Mouse (Mus musculus) Patski (cell line): ENCODE data around the gene Col4a2. TPM values are rescaled to one million over a fixed set of nuclear protein-coding genes. Genes with fewer than 3 reads are reported as not detected.

Experiments used
- ATAC-seq: fragments of 100-300 bp; one replicate; pipeline ENCODE4 v1.8.0; 2021
- CTCF ChIA-PET: fragments of 350-600 bp; sonication (Branson Sonifier 250); formaldehyde crosslinking; loops from one replicate; lab custom pipeline; 2022; ENCODE audit warnings: inconsistent platforms; lab: Charles Lee
- POLR2A ChIA-PET: fragments of 350-600 bp; sonication (Branson Sonifier 250); formaldehyde crosslinking; loops from one replicate; lab custom pipeline; 2022; ENCODE audit warnings: antibody characterized with exemption, inconsistent platforms; lab: Charles Lee
- DNase-seq: peaks from one replicate; pipeline ENCODE4 v3.0.0-alpha.2; 2011; ENCODE audit warnings: low read depth, low spot score
- H3K27me3 ChIP-seq: fragments of 371-371 bp; one replicate; pipeline ENCODE4 v1.5.1; 2021
- CTCF ChIP-seq: fragments of 100-300 bp; IDR thresholded peaks from one replicate; pipeline ENCODE4 v1.5.1; 2021
- in situ Hi-C: fragments of 300-500 bp; cut with MboI; formaldehyde crosslinking; loops from 3 replicates; pipeline ENCODE4 v1.11.1; 2018; ENCODE audit warnings: low pct_unique_long_range_greater_than_20kb, mixed read lengths
- polyA plus RNA-seq: library from polyadenylated mRNA; unstranded; gene quantifications from one replicate; pipeline ENCODE4 v1.2.3, GENCODE M21; 2021

Gene Col4a2
- polyA plus RNA-seq, 1 experiment from 2014 or later, result 206 TPM

GRCm38 (mm10) chr8:11444216-11444615 lies 131.6 kb downstream of the Col4a2 start:
- no peak for ATAC-seq
- POLR2A ChIA-PET, result interaction anchor here (1.3 kb wide), 1 partner anchor 15 kb away, joined by 3 read pairs; no protein-coding TSS in a partner anchor

GRCm38 (mm10) chr8:11445790-11446189 lies 133.2 kb downstream of the Col4a2 start:
- in situ Hi-C loops, result loop anchor here (5.0 kb wide), 1 partner anchor 37 kb away; no protein-coding TSS in a partner anchor
- no peaks in the 10 kb centered on the region for H3K27me3 ChIP-seq
- ATAC-seq (no peak), DNase-seq (no peak)
- TF ChIP-seq CTCF, result no peak
- POLR2A ChIA-PET, result no interaction called here
- CTCF ChIA-PET, result interaction anchor here (1.3 kb wide), 1 partner anchor 40 kb away, joined by 5 read pairs; no protein-coding TSS in a partner anchor

More at GRCm38 (mm10) chr8:11444216-11444615, 131.6 kb downstream of the Col4a2 start:
- H3K27me3 ChIP-seq, result no peaks in the 10 kb centered on the region
- CTCF ChIA-PET, result interaction anchor here (0.8 kb wide), 1 partner anchor 46 kb away, joined by 3 read pairs; no protein-coding TSS in a partner anchor
- DNase-seq, result no peak
- in situ Hi-C loops, result no loop called here
- TF ChIP-seq CTCF, result no peak

GRCm38 (mm10) chr8:11447910-11448570 lies 135.4 kb downstream of the Col4a2 start:
- ChIA-PET CTCF (interaction anchor here (0.7 to 1.0 kb wide), 2 partner anchors 13 to 59 kb away, joined by 3 read pairs; no protein-coding TSS in a partner anchor), POLR2A (no interaction called here)
- in situ Hi-C loops, result loop anchor here (5.0 kb wide), 1 partner anchor 34 kb away; no protein-coding TSS in a partner anchor
- ATAC-seq (no peak), DNase-seq (no peak)
- H3K27me3 ChIP-seq, result no peaks in the 10 kb centered on the region
- TF ChIP-seq CTCF, result no peak

- ChIA-PET POLR2A (interaction anchor here (0.7 to 2.5 kb wide), 4 partner anchors 15 to 36 kb away, joined by 3 to 11 read pairs (median 6); no protein-coding TSS in a partner anchor), CTCF (interaction anchor here (0.8 to 4.3 kb wide), 18 partner anchors 9 to 172 kb away, joined by 3 to 52 read pairs (median 5); no protein-coding TSS in a partner anchor)
- in situ Hi-C loops, result loop anchor here (5.0 kb wide), 1 partner anchor 162 kb away; no protein-coding TSS in a partner anchor
- DNase-seq, result no peak
- no peaks in the 10 kb centered on the region for H3K27me3 ChIP-seq
- TF ChIP-seq CTCF, result peak; percentile 81
- peak; percentile 73 for ATAC-seq
Observed at GRCm38 (mm10) chr8:11450184-11451113, 137.8 kb downstream of the Col4a2 start.

GRCm38 (mm10) chr8:11452152-11452551 lies 139.5 kb downstream of the Col4a2 start:
- DNase-seq (no peak), ATAC-seq (no peak)
- CTCF ChIA-PET, result interaction anchor here (1.9 to 4.3 kb wide), 3 partner anchors 9 to 33 kb away, joined by 10 to 52 read pairs (median 11); no protein-coding TSS in a partner anchor
- no peaks in the 10 kb centered on the region for H3K27me3 ChIP-seq
- POLR2A ChIA-PET, result interaction anchor here (1.2 to 2.5 kb wide), 2 partner anchors 24 to 31 kb away, joined by 3 to 11 read pairs; no protein-coding TSS in a partner anchor
- TF ChIP-seq CTCF, result no peak
- in situ Hi-C loops, result loop anchor here (5.0 kb wide), 1 partner anchor 160 kb away; no protein-coding TSS in a partner anchor

- CTCF ChIA-PET, result interaction anchor here (4.3 kb wide), 1 partner anchor 32 kb away, joined by 52 read pairs; no protein-coding TSS in a partner anchor
- in situ Hi-C loops, result loop anchor here (5.0 kb wide), 1 partner anchor 160 kb away; no protein-coding TSS in a partner anchor
- ATAC-seq, result no peak
- no peak for DNase-seq
- POLR2A ChIA-PET, result interaction anchor here (2.5 kb wide), 1 partner anchor 24 kb away, joined by 11 read pairs; no protein-coding TSS in a partner anchor
- H3K27me3 ChIP-seq, result no peaks in the 10 kb centered on the region
- TF ChIP-seq CTCF, result no peak
Observed at GRCm38 (mm10) chr8:11452559-11452958, 140.0 kb downstream of the Col4a2 start.

- TF ChIP-seq CTCF, result no peak
- H3K27me3 ChIP-seq, result no peaks in the 10 kb centered on the region
- DNase-seq, result no peak
- CTCF ChIA-PET, result interaction anchor here (4.3 kb wide), 1 partner anchor 32 kb away, joined by 52 read pairs; no protein-coding TSS in a partner anchor
- in situ Hi-C loops, result loop anchor here (5.0 kb wide), 1 partner anchor 159 kb away; no protein-coding TSS in a partner anchor
- ATAC-seq, result no peak
- POLR2A ChIA-PET, result interaction anchor here (2.5 kb wide), 1 partner anchor 23 kb away, joined by 11 read pairs; no protein-coding TSS in a partner anchor
Observed at GRCm38 (mm10) chr8:11452974-11453373, 140.4 kb downstream of the Col4a2 start.

GRCm38 (mm10) chr8:11454228-11454627 lies 141.6 kb downstream of the Col4a2 start:
- CTCF ChIA-PET, result no interaction called here
- in situ Hi-C loops, result loop anchor here (5.0 kb wide), 1 partner anchor 158 kb away; no protein-coding TSS in a partner anchor
- POLR2A ChIA-PET, result no interaction called here
- ATAC-seq (no peak), DNase-seq (no peak)
- no peak for TF ChIP-seq CTCF
- no peaks in the 10 kb centered on the region for H3K27me3 ChIP-seq

- ChIA-PET POLR2A (interaction anchor here (0.7 to 1.4 kb wide), 3 partner anchors 20 to 40 kb away, joined by 3 to 6 read pairs (median 5); partner anchors contain the start of gene Naxd), CTCF (no interaction called here)
- peak; percentile 11 for ATAC-seq
- no peaks in the 10 kb centered on the region for H3K27me3 ChIP-seq
- DNase-seq, result no peak
- in situ Hi-C loops, result no loop called here
- no peak for TF ChIP-seq CTCF
Observed at GRCm38 (mm10) chr8:11457278-11457677, 144.7 kb downstream of the Col4a2 start.
